Mouse (Mus musculus) lung, embryonic 14.5 days (tissue): Measurements from ENCODE around the gene Zranb1. TPM values are rescaled to one million over a fixed set of nuclear protein-coding genes. Genes with fewer than 3 reads are reported as not detected.

Experiments
- ATAC-seq: fragments of 200-750 bp; cut with Nextera tagmentation; 2 replicates; pipeline ENCODE4 v1.8.0; 2017; ENCODE audit warnings: mild to moderate bottlenecking, moderate TSS enrichment, moderate library complexity; ENCODE audit not compliant: insufficient read depth
- DNase-seq: peaks from one replicate; pipeline ENCODE4 v3.0.0-alpha.2; 2015
- H3K27ac ChIP-seq: fragments of 300-500 bp; sonication (generic); 2 replicates; pipeline ENCODE4 v1.5.1; 2014; ENCODE audit warnings: low read depth, mild to moderate bottlenecking, moderate library complexity
- H3K27me3 ChIP-seq: fragments of 300-500 bp; sonication (generic); 2 replicates; pipeline ENCODE4 v1.6.1; 2014; ENCODE audit warnings: low read length, control low read depth; ENCODE audit not compliant: insufficient read depth
- H3K36me3 ChIP-seq: fragments of 300-500 bp; sonication (generic); 2 replicates; pipeline ENCODE4 v1.6.1; 2014; ENCODE audit warnings: control low read depth; ENCODE audit not compliant: insufficient read depth
- H3K4me1 ChIP-seq: fragments of 300-500 bp; sonication (generic); 2 replicates; pipeline ENCODE4 v1.6.1; 2014; ENCODE audit warnings: antibody characterized with exemption, control low read depth; ENCODE audit not compliant: insufficient read depth
- H3K4me2 ChIP-seq: fragments of 300-500 bp; sonication (generic); 2 replicates; pipeline ENCODE4 v1.6.1; 2014; ENCODE audit warnings: mild to moderate bottlenecking
- H3K4me3 ChIP-seq: fragments of 300-500 bp; sonication (generic); 2 replicates; pipeline ENCODE4 v1.5.1; 2014; ENCODE audit warnings: low read depth, low read length
- H3K9ac ChIP-seq: fragments of 300-500 bp; sonication (generic); 2 replicates; pipeline ENCODE4 v1.6.1; 2014
- H3K9me3 ChIP-seq: fragments of 300-500 bp; sonication (generic); 2 replicates; pipeline ENCODE4 v1.6.1; 2016; ENCODE audit warnings: low read depth, low read length, control low read depth
- CTCF ChIP-seq: IDR thresholded peaks from 2 replicates; pipeline ENCODE4 v1.5.1; 2016; ENCODE audit warnings: antibody characterized with exemption, low read depth
- WGBS: fragments of 180-500 bp; shearing (Covaris S2); extraction: QIAGEN DNeasy Blood & Tissue Kit; methylation state at CpG from one replicate; pipeline ENCODE4 v1.1.7; 2014; 5-methylcytosine and 5-hydroxymethylcytosine counted together
- polyA plus RNA-seq: library from polyadenylated mRNA; unstranded; fragments of >200 nt; fragmentation: Nextera tagmentation; extraction: Ambion mirVana; gene quantifications from 2 replicates; pipeline ENCODE4 v1.2.1, GENCODE M21; 2014

Zranb1 gene
- polyA plus RNA-seq, 1 experiment from 2014 or later: 15.5 TPM

DNA sequence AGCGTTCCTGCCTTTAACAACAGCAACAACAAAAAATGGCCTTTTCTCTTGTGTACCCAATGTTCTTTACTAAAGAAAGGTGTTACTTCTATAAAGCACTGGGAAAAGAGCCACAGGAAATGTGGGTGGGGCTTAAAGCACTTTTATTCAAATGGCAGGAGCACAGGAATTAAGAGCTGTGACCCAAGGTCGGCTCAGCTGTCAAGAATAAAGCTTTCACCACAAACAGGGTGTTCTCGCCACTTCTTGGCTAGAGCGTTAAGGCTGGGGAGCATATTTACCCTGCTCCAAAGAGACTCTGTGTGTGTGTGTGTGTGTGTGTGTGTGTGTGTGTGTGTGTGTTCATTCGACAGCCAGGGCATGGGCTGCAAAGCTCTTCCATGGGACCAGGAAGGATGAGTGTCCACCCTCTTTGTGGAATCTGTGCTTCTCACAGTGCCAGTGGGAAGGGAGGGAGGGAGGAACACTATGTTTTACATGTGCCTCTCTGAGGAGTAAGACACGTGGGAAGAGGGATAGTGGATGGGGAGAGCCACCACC lies 88.6 kb downstream of the Zranb1 start:
- Histone ChIP-seq H3K27ac (no peak overlapping the region), H3K27me3 (no peaks in the 10 kb centered on the region), H3K4me3 (no peak overlapping the region), H3K9me3 (no peaks in the 10 kb centered on the region), H3K9ac (no peak overlapping the region), H3K4me2 (no peak overlapping the region), H3K4me1 (0 out of 2 replicates have a peak, but pooled peaks cover 6% of the 10 kb centered on the region), H3K36me3 (peaks cover 8% of the 10 kb centered on the region)
- DNase-seq: peak; percentile 40
- 29% methylated on average over 6 of the region's 6 CpGs for WGBS
- TF ChIP-seq CTCF: no peak
- no peak for ATAC-seq

DNA sequence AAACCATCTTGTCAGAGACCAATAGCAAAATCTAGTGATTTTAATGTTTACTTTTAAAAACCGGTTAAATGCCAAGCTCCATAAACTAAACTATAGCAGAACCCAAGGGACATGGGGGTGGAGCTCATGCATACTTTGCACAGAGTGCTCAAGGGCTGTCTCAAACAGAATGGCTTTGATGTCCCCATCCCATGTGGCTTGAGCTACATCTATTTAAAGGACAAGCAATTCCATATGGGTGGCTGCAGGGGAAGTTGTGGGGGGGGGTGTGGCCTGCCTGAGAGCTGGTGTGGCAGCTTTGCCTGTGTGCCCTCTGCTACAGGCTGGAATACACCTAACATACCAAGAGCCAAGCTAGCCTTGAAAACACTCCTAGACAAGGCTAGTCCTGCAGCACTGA lies 93.8 kb downstream of the Zranb1 start:
- TF ChIP-seq CTCF: no peak
- Histone ChIP-seq H3K4me3 (no peak overlapping the region), H3K36me3 (peaks cover 15% of the 10 kb centered on the region; the same call in 1 of the 2 replicates), H3K9ac (no peak overlapping the region), H3K27ac (no peak overlapping the region; the same call in 1 of the 2 replicates), H3K4me1 (0 out of 2 replicates have a peak, but pooled peaks cover 6% of the 10 kb centered on the region), H3K4me2 (no peak overlapping the region), H3K27me3 (no peaks in the 10 kb centered on the region), H3K9me3 (no peaks in the 10 kb centered on the region)
- 29% methylated on average over 1 of the region's 1 CpGs for WGBS
- ATAC-seq (peak; percentile 78), DNase-seq (peak; percentile 64)

DNA sequence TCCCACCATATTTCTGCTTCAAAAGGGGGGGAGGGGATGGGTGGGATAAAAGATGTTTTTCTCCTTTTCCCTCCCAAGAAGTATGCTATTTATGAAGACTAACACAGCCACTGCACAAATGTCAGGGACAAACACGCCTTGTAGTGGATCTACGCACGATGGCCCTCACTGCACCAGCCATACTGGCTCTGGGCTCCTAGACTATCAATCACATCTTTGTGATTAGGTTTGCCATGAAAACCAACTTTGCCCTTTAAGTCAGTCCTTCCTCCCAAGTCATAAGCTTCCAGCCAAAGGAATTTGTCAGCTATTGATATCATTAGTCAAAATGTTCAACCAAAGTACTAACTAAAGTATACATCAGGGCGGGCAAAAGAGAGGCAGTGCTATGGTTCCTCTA lies 97.0 kb downstream of the Zranb1 start:
- Histone ChIP-seq H3K9me3 (no peaks in the 10 kb centered on the region), H3K4me1 (0 out of 2 replicates have a peak, but pooled peaks cover 3% of the 10 kb centered on the region), H3K4me3 (no peak overlapping the region), H3K9ac (no peak overlapping the region), H3K4me2 (no peak overlapping the region), H3K27me3 (no peaks in the 10 kb centered on the region), H3K36me3 (peaks cover 18% of the 10 kb centered on the region; the same call in 1 of the 2 replicates), H3K27ac (no peak overlapping the region)
- ATAC-seq: no peak
- WGBS: 85% methylated on average over 4 of the region's 4 CpGs
- no peak for TF ChIP-seq CTCF
- DNase-seq: no peak

DNA sequence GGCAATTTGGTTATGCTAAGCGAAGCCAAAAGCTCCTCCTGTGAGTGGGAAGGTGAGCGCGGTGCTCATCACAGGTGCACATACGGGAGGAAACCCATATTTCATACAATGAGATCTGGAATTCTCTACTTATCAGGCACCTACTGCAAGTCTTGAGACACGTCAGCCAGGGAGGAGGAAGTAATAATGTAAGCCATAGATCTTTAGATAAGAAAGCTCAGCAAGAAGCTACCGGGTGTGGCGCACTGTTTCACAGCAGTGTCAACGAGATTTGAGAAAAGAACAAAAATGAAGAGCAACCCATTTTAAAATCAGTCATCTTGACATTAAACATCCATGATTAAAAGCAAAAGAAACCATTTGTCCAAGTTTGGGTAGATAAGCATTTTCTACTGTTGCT lies 98.1 kb downstream of the Zranb1 start:
- Histone ChIP-seq H3K9me3 (no peaks in the 10 kb centered on the region), H3K9ac (no peak overlapping the region), H3K36me3 (peaks cover 14% of the 10 kb centered on the region; the same call in 1 of the 2 replicates), H3K27me3 (no peaks in the 10 kb centered on the region), H3K27ac (no peak overlapping the region), H3K4me3 (no peak overlapping the region), H3K4me1 (0 out of 2 replicates have a peak, but pooled peaks cover 3% of the 10 kb centered on the region), H3K4me2 (no peak overlapping the region)
- 74% methylated on average over 8 of the region's 8 CpGs for WGBS
- ATAC-seq: no peak
- DNase-seq: no peak
- TF ChIP-seq CTCF: no peak

DNA sequence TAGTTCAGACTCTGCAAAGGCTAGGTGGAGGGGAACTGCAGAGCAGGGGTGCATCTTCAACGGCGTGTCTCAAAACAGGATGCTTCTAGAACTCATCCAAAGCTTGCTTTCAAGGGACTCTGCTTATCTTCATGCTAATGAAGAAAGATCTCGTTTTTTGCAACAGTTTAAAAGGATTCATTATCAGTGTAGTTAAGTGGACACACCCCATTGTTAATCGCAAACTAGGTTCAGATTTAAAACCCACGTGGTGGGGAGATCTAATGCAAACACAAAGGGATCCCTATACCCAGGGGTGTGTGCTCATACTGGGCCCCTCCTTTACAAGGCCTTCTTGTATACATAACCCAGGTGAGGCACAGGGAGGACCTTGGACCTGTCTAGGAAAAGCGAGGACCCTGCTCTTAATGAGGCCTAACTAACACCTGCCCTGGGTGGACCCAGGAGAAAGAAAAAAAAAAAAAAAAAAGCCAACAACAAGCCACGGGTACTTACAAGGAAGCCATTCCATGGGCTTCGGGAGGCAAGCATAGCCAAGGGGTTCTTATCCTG lies 98.6 kb downstream of the Zranb1 start:
- H3K36me3 ChIP-seq: peaks cover 14% of the 10 kb centered on the region; the same call in 1 of the 2 replicates
- H3K27me3 ChIP-seq: no peaks in the 10 kb centered on the region
- no peak for TF ChIP-seq CTCF
- WGBS: 62% methylated on average over 8 of the region's 8 CpGs
- DNase-seq (no peak), ATAC-seq (no peak)
- H3K9ac ChIP-seq: no peak overlapping the region
- H3K4me1 ChIP-seq: 0 out of 2 replicates have a peak, but pooled peaks cover 3% of the 10 kb centered on the region
- H3K9me3 ChIP-seq: no peaks in the 10 kb centered on the region
- no peak overlapping the region for H3K4me2 ChIP-seq
- H3K4me3 ChIP-seq: no peak overlapping the region
- no peak overlapping the region for H3K27ac ChIP-seq

DNA sequence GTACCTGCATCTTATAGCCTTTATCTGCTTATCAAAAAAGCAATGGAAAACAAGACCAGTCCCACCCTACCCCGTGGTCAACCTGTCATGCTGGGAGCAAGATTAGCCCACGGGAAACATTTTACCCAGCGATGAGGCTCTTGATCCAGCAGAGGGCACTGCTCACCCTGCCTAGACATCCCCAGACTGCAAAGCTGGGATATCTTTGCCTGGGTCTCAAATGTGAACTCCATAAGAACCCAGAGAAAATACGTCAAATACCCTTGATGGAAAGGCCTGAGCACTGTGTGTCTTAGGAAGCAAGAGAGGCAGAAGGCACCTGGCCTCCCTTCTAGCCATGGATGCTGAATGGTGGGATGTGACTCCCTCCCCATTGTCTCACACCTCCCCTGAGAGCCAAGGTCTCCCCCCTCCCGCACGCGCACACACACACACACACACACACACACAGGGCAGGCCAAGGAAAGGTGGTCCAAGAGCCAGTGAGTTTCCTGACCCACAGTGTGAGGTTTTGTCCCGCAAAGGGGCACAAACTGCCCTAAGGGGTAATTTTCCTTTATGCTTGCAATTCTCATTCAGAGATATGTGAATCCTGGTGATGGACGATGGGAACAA lies 101.8 kb downstream of the Zranb1 start:
- Histone ChIP-seq H3K9ac (no peak overlapping the region), H3K36me3 (peaks cover 14% of the 10 kb centered on the region; the same call in 1 of the 2 replicates), H3K4me3 (no peak overlapping the region), H3K9me3 (no peaks in the 10 kb centered on the region), H3K27me3 (no peaks in the 10 kb centered on the region), H3K4me2 (no peak overlapping the region), H3K4me1 (peaks cover 11% of the 10 kb centered on the region), H3K27ac (no peak overlapping the region; the same call in 1 of the 2 replicates)
- ATAC-seq (peak; percentile 75), DNase-seq (peak; percentile 88)
- 48% methylated on average over 9 of the region's 9 CpGs for WGBS
- peak; percentile 90 for TF ChIP-seq CTCF

DNA sequence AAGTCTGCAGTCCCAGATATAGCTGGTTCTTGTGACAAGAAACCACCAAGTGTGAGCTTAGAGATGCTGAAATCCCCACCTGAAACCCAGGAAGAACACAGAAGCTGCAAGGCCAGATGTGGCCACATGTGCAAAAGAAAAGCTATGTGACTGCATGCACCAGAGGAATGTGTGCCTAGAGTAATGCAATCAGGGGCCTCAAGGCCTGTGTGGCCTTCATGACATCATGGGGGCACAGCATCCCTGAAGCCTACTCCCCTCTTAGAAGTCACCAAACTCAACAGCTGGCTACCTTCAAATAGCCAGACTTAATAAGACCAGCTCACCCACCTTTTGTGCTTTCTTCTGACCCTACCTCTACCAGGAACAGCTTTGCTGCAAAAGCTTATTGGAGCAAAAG lies 105.0 kb downstream of the Zranb1 start:
- no peak for TF ChIP-seq CTCF
- no peak overlapping the region for H3K27ac ChIP-seq
- H3K9me3 ChIP-seq: no peaks in the 10 kb centered on the region
- H3K27me3 ChIP-seq: no peaks in the 10 kb centered on the region
- H3K36me3 ChIP-seq: no peaks in the 10 kb centered on the region
- no peak overlapping the region for H3K9ac ChIP-seq
- no peak for ATAC-seq
- H3K4me3 ChIP-seq: no peak overlapping the region
- H3K4me2 ChIP-seq: no peak overlapping the region
- peaks cover 27% of the 10 kb centered on the region for H3K4me1 ChIP-seq
- DNase-seq: no peak

Other genes starting within 250 kb of the Zranb1 start
- 31.2 and 32.4 TPM in 2 replicates for gene Fam53b, start 117.3 kb upstream of the Zranb1 start, polyA plus RNA-seq
- 55.6 and 61.8 TPM in 2 replicates for gene Eef1akmt2, start 78.5 kb upstream of the Zranb1 start, polyA plus RNA-seq
- gene Abraxas2, start 71.9 kb upstream of the Zranb1 start, polyA plus RNA-seq: 37.4 and 39.6 TPM in 2 replicates
- gene Fgfr2, start 192.2 kb downstream of the Zranb1 start, polyA plus RNA-seq: 174 and 179 TPM in 2 replicates
- 124 and 128 TPM in 2 replicates for gene Ctbp2, start 193.2 kb downstream of the Zranb1 start, polyA plus RNA-seq